Mouse (Mus musculus): ENCODE measurements around the gene Ccdc28b. TPM values are rescaled to one million over a fixed set of nuclear protein-coding genes. Genes with fewer than 3 reads are reported as not detected.

The Ccdc28b gene
- polyA plus RNA-seq, 1 experiment from 2014 or later: 49.6 TPM

- Histone ChIP-seq H3K27ac (ENCODE audit: low read length) (peak within 1 kb of the TSS; percentile 82), H3K9me3 (replicated peaks; ENCODE audit: control insufficient read depth, low read length) (no peaks in the 10 kb centered on the region), H3K4me2 (ENCODE audit: low read depth, low read length) (peak within 1 kb of the TSS; percentile 92), H3K4me1 (ENCODE audit: control insufficient read depth, insufficient read depth, low read length) (peaks cover 17% of the 10 kb centered on the region), H3K36me3 (ENCODE audit: control insufficient read depth, insufficient read depth, low read length) (0 out of 2 replicates have a peak, but pooled peaks cover 4% of the 10 kb centered on the region), H3K27me3 (ENCODE audit: control insufficient read depth, insufficient read depth, low read length) (no peaks in the 10 kb centered on the region), H3K9ac (ENCODE audit: low read length) (peak within 1 kb of the TSS; percentile 93), H3K4me3 (replicated peaks; ENCODE audit: low read length) (peak within 1 kb of the TSS; percentile 82)
- peak; percentile 93 for ATAC-seq (ENCODE audit: insufficient read depth, low FRiP score)
- WGBS: 4% methylated on average over 43 of the region's 44 CpGs
Observed at GRCm38 (mm10) chr4:129618786-129619691, 4.7 kb downstream of the Ccdc28b start, which contains the start of gene Iqcc. TSS of gene Iqcc (minus strand) at chr4:129619099.

- Histone ChIP-seq H3K27ac (ENCODE audit: low read length) (peak overlapping the region; percentile 82; the same call in 1 of the 2 replicates), H3K4me1 (ENCODE audit: control insufficient read depth, insufficient read depth, low read length) (peaks cover 16% of the 10 kb centered on the region), H3K27me3 (ENCODE audit: control insufficient read depth, insufficient read depth, low read length) (no peaks in the 10 kb centered on the region), H3K9me3 (replicated peaks; ENCODE audit: control insufficient read depth, low read length) (no peaks in the 10 kb centered on the region), H3K9ac (ENCODE audit: low read length) (peak overlapping the region; percentile 93), H3K4me2 (ENCODE audit: low read depth, low read length) (peak overlapping the region; percentile 92), H3K4me3 (replicated peaks; ENCODE audit: low read length) (peak overlapping the region; percentile 82), H3K36me3 (ENCODE audit: control insufficient read depth, insufficient read depth, low read length) (0 out of 2 replicates have a peak, but pooled peaks cover 4% of the 10 kb centered on the region)
- no peak for ATAC-seq (ENCODE audit: insufficient read depth, low FRiP score)
- WGBS: 92% methylated on average over 5 of the region's 5 CpGs
Observed at GRCm38 (mm10) chr4:129618031-129618430, 5.7 kb downstream of the Ccdc28b start.

- H3K4me1 ChIP-seq (ENCODE audit: control insufficient read depth, insufficient read depth, low read length): peaks cover 10% of the 10 kb centered on the region
- ATAC-seq (ENCODE audit: insufficient read depth, low FRiP score): no peak
- no peaks in the 10 kb centered on the region for H3K27me3 ChIP-seq (ENCODE audit: control insufficient read depth, insufficient read depth, low read length)
- H3K9me3 ChIP-seq (replicated peaks; ENCODE audit: control insufficient read depth, low read length): no peaks in the 10 kb centered on the region
- no peak overlapping the region for H3K4me2 ChIP-seq (ENCODE audit: low read depth, low read length)
- H3K4me3 ChIP-seq (replicated peaks; ENCODE audit: low read length): no peak overlapping the region
- H3K27ac ChIP-seq (ENCODE audit: low read length): no peak overlapping the region
- H3K36me3 ChIP-seq (ENCODE audit: control insufficient read depth, insufficient read depth, low read length): 0 out of 2 replicates have a peak, but pooled peaks cover 4% of the 10 kb centered on the region
- H3K9ac ChIP-seq (ENCODE audit: low read length): no peak overlapping the region
- WGBS: 92% methylated on average over 7 of the region's 7 CpGs
Observed at GRCm38 (mm10) chr4:129617121-129617641, 6.6 kb downstream of the Ccdc28b start.

GRCm38 (mm10) chr4:129616631-129617030, 7.1 kb downstream of the Ccdc28b start:
- 92% methylated on average over 3 of the region's 3 CpGs for WGBS
- 0 out of 2 replicates have a peak, but pooled peaks cover 4% of the 10 kb centered on the region for H3K36me3 ChIP-seq (ENCODE audit: control insufficient read depth, insufficient read depth, low read length)
- H3K4me3 ChIP-seq (replicated peaks; ENCODE audit: low read length): no peak overlapping the region
- H3K9ac ChIP-seq (ENCODE audit: low read length): no peak overlapping the region
- H3K27ac ChIP-seq (ENCODE audit: low read length): no peak overlapping the region
- H3K9me3 ChIP-seq (replicated peaks; ENCODE audit: control insufficient read depth, low read length): no peaks in the 10 kb centered on the region
- H3K27me3 ChIP-seq (ENCODE audit: control insufficient read depth, insufficient read depth, low read length): no peaks in the 10 kb centered on the region
- H3K4me1 ChIP-seq (ENCODE audit: control insufficient read depth, insufficient read depth, low read length): peaks cover 10% of the 10 kb centered on the region
- no peak overlapping the region for H3K4me2 ChIP-seq (ENCODE audit: low read depth, low read length)
- no peak for ATAC-seq (ENCODE audit: insufficient read depth, low FRiP score)

GRCm38 (mm10) chr4:129615801-129616290, 7.9 kb downstream of the Ccdc28b start:
- no peak for ATAC-seq (ENCODE audit: insufficient read depth, low FRiP score)
- Histone ChIP-seq H3K9ac (ENCODE audit: low read length) (no peak overlapping the region), H3K27ac (ENCODE audit: low read length) (no peak overlapping the region), H3K27me3 (ENCODE audit: control insufficient read depth, insufficient read depth, low read length) (no peaks in the 10 kb centered on the region), H3K4me3 (replicated peaks; ENCODE audit: low read length) (no peak overlapping the region), H3K36me3 (ENCODE audit: control insufficient read depth, insufficient read depth, low read length) (0 out of 2 replicates have a peak, but pooled peaks cover 4% of the 10 kb centered on the region), H3K4me1 (ENCODE audit: control insufficient read depth, insufficient read depth, low read length) (peaks cover 10% of the 10 kb centered on the region), H3K9me3 (replicated peaks; ENCODE audit: control insufficient read depth, low read length) (no peaks in the 10 kb centered on the region), H3K4me2 (ENCODE audit: low read depth, low read length) (no peak overlapping the region)
- 88% methylated on average over 9 of the region's 9 CpGs for WGBS

- Histone ChIP-seq H3K4me2 (ENCODE audit: low read depth, low read length) (no peak within 1 kb of the TSS), H3K4me3 (replicated peaks; ENCODE audit: low read length) (no peak within 1 kb of the TSS), H3K27me3 (ENCODE audit: control insufficient read depth, insufficient read depth, low read length) (no peaks in the 10 kb centered on the region), H3K9ac (ENCODE audit: low read length) (no peak within 1 kb of the TSS; the same call in 1 of the 2 replicates), H3K9me3 (replicated peaks; ENCODE audit: control insufficient read depth, low read length) (no peaks in the 10 kb centered on the region), H3K36me3 (ENCODE audit: control insufficient read depth, insufficient read depth, low read length) (peaks cover 9% of the 10 kb centered on the region; the same call in 1 of the 2 replicates), H3K27ac (ENCODE audit: low read length) (no peak within 1 kb of the TSS), H3K4me1 (ENCODE audit: control insufficient read depth, insufficient read depth, low read length) (peaks cover 7% of the 10 kb centered on the region)
- no peak for ATAC-seq (ENCODE audit: insufficient read depth, low FRiP score)
- 77% methylated on average over 6 of the region's 6 CpGs for WGBS
Observed at GRCm38 (mm10) chr4:129614093-129614492, 9.7 kb downstream of the Ccdc28b start, which contains the start of gene Dcdc2b. TSS of gene Dcdc2b (minus strand) at chr4:129614257.

- Histone ChIP-seq H3K36me3 (ENCODE audit: control insufficient read depth, insufficient read depth, low read length) (peaks cover 18% of the 10 kb centered on the region), H3K4me2 (ENCODE audit: low read depth, low read length) (no peak overlapping the region), H3K9ac (ENCODE audit: low read length) (no peak overlapping the region), H3K9me3 (replicated peaks; ENCODE audit: control insufficient read depth, low read length) (no peaks in the 10 kb centered on the region), H3K4me1 (ENCODE audit: control insufficient read depth, insufficient read depth, low read length) (peaks cover 4% of the 10 kb centered on the region; the same call in 1 of the 2 replicates), H3K4me3 (replicated peaks; ENCODE audit: low read length) (no peak overlapping the region), H3K27me3 (ENCODE audit: control insufficient read depth, insufficient read depth, low read length) (no peaks in the 10 kb centered on the region), H3K27ac (ENCODE audit: low read length) (no peak overlapping the region)
- 62% methylated on average over 4 of the region's 4 CpGs for WGBS
- no peak for ATAC-seq (ENCODE audit: insufficient read depth, low FRiP score)
Observed at GRCm38 (mm10) chr4:129610472-129610871, 13.3 kb downstream of the Ccdc28b start.

- no peak for ATAC-seq (ENCODE audit: insufficient read depth, low FRiP score)
- H3K27ac ChIP-seq (ENCODE audit: low read length): no peak overlapping the region
Observed at GRCm38 (mm10) chr4:129610026-129610425, 13.7 kb downstream of the Ccdc28b start.

More at GRCm38 (mm10) chr4:129610026-129610425, 13.7 kb downstream of the Ccdc28b start:
- Histone ChIP-seq H3K36me3 (ENCODE audit: control insufficient read depth, insufficient read depth, low read length) (peaks cover 21% of the 10 kb centered on the region), H3K4me2 (ENCODE audit: low read depth, low read length) (no peak overlapping the region), H3K9me3 (replicated peaks; ENCODE audit: control insufficient read depth, low read length) (no peaks in the 10 kb centered on the region), H3K27me3 (ENCODE audit: control insufficient read depth, insufficient read depth, low read length) (no peaks in the 10 kb centered on the region), H3K9ac (ENCODE audit: low read length) (no peak overlapping the region; the same call in 1 of the 2 replicates), H3K4me1 (ENCODE audit: control insufficient read depth, insufficient read depth, low read length) (peaks cover 4% of the 10 kb centered on the region; the same call in 1 of the 2 replicates), H3K4me3 (replicated peaks; ENCODE audit: low read length) (no peak overlapping the region)
- WGBS: 79% methylated on average over 4 of the region's 4 CpGs
